Mouse (Mus musculus): ENCODE measurements around the gene Acoxl. TPM values are rescaled to one million over a fixed set of nuclear protein-coding genes. Genes with fewer than 3 reads are reported as not detected.

Gene Acoxl
- polyA plus RNA-seq, 1 experiment = not detected

- Histone ChIP-seq H3K4me1 (ENCODE audit: control insufficient read depth, insufficient read depth, low read length) (peaks cover 7% of the 10 kb centered on the region), H3K4me3 (ENCODE audit: insufficient read depth, low read depth, low read length) (no peak overlapping the region), H3K27ac (ENCODE audit: insufficient read depth, low read depth, low read length) (no peak overlapping the region)
- WGBS = 87% methylated on average over 5 of the region's 5 CpGs
- no peak for TF ChIP-seq CTCF (IDR thresholded peaks at IDR 0.05; ENCODE audit: insufficient read depth, low read depth, low read length)
- TF ChIP-seq POLR2A (IDR thresholded peaks at IDR 0.05; ENCODE audit: insufficient read depth, low read depth, low read length) = no peak
Measured at GRCm38 (mm10) chr2:128169486-128169885, 330.8 kb downstream of the Acoxl start.

GRCm38 (mm10) chr2:128169972-128170371 lies 331.3 kb downstream of the Acoxl start:
- WGBS = 67% methylated on average over 11 of the region's 11 CpGs
- no peak overlapping the region for H3K4me3 ChIP-seq (ENCODE audit: insufficient read depth, low read depth, low read length)
- peaks cover 7% of the 10 kb centered on the region for H3K4me1 ChIP-seq (ENCODE audit: control insufficient read depth, insufficient read depth, low read length)
- no peak overlapping the region for H3K27ac ChIP-seq (ENCODE audit: insufficient read depth, low read depth, low read length)
- TF ChIP-seq CTCF (IDR thresholded peaks at IDR 0.05; ENCODE audit: insufficient read depth, low read depth, low read length) (no peak), POLR2A (IDR thresholded peaks at IDR 0.05; ENCODE audit: insufficient read depth, low read depth, low read length) (no peak)

GRCm38 (mm10) chr2:128170614-128171013 lies 331.9 kb downstream of the Acoxl start:
- Histone ChIP-seq H3K4me1 (ENCODE audit: control insufficient read depth, insufficient read depth, low read length) (peaks cover 7% of the 10 kb centered on the region), H3K4me3 (ENCODE audit: insufficient read depth, low read depth, low read length) (no peak overlapping the region), H3K27ac (ENCODE audit: insufficient read depth, low read depth, low read length) (no peak overlapping the region)
- no peak for TF ChIP-seq CTCF (IDR thresholded peaks at IDR 0.05; ENCODE audit: insufficient read depth, low read depth, low read length)
- TF ChIP-seq POLR2A (IDR thresholded peaks at IDR 0.05; ENCODE audit: insufficient read depth, low read depth, low read length) = no peak
- WGBS = 95% methylated on average over 3 of the region's 3 CpGs

- Histone ChIP-seq H3K4me1 (ENCODE audit: control insufficient read depth, insufficient read depth, low read length) (peaks cover 10% of the 10 kb centered on the region; the same call in 1 of the 2 replicates), H3K4me3 (ENCODE audit: insufficient read depth, low read depth, low read length) (no peak overlapping the region), H3K27ac (ENCODE audit: insufficient read depth, low read depth, low read length) (no peak overlapping the region)
- TF ChIP-seq CTCF (IDR thresholded peaks at IDR 0.05; ENCODE audit: insufficient read depth, low read depth, low read length) (no peak), POLR2A (IDR thresholded peaks at IDR 0.05; ENCODE audit: insufficient read depth, low read depth, low read length) (no peak)
- WGBS = 85% methylated on average over 5 of the region's 5 CpGs
Measured at GRCm38 (mm10) chr2:128172266-128172665, 333.6 kb downstream of the Acoxl start.

Other genes with a start within 250 kb of the Acoxl start
- gene Mal, start 182.2 kb upstream of the Acoxl start, polyA plus RNA-seq (2012; ENCODE audit: insufficient read depth, insufficient read length, low replicate concordance, missing spikeins) = not detected in 2 replicates
- gene Mall, start 108.9 kb upstream of the Acoxl start, polyA plus RNA-seq (2012; ENCODE audit: insufficient read depth, insufficient read length, low replicate concordance, missing spikeins) = not detected in 2 replicates
- gene Nphp1, start 50.0 kb upstream of the Acoxl start, polyA plus RNA-seq (2012; ENCODE audit: insufficient read depth, insufficient read length, low replicate concordance, missing spikeins) = not detected in 2 replicates
- not detected in 2 replicates for gene Mtln, start 46.4 kb upstream of the Acoxl start, polyA plus RNA-seq (2012; ENCODE audit: insufficient read depth, insufficient read length, low replicate concordance, missing spikeins)
- not detected in 2 replicates for gene Bub1, start 7.0 kb upstream of the Acoxl start, polyA plus RNA-seq (2012; ENCODE audit: insufficient read depth, insufficient read length, low replicate concordance, missing spikeins)

Measured in olfactory bulb, adult 2 months (tissue).